Mouse (Mus musculus) midbrain, embryonic 12.5 days (tissue): ENCODE measurements around the gene Snrpb. TPM values are rescaled to one million over a fixed set of nuclear protein-coding genes. Genes with fewer than 3 reads are reported as not detected.

Experiments
- ATAC-seq: fragments of 200-750 bp; cut with Nextera tagmentation; 2 replicates; pipeline ENCODE4 v1.8.0; 2017; ENCODE audit warnings: low read depth, moderate TSS enrichment, moderate library complexity; ENCODE audit not compliant: low FRiP score
- H3K27ac ChIP-seq: fragments of 300-500 bp; sonication (generic); replicated peaks from 2 replicates; pipeline ENCODE4 v1.5.1; 2016; ENCODE audit warnings: mild to moderate bottlenecking
- H3K27me3 ChIP-seq: fragments of 300-500 bp; sonication (generic); 2 replicates; pipeline ENCODE4 v1.6.1; 2016; ENCODE audit warnings: mild to moderate bottlenecking
- H3K36me3 ChIP-seq: fragments of 300-500 bp; sonication (generic); 2 replicates; pipeline ENCODE4 v1.6.1; 2016
- H3K4me1 ChIP-seq: fragments of 300-500 bp; sonication (generic); 2 replicates; pipeline ENCODE4 v1.6.1; 2016
- H3K4me2 ChIP-seq: fragments of 300-500 bp; sonication (generic); replicated peaks from 2 replicates; pipeline ENCODE4 v1.6.1; 2016; ENCODE audit warnings: mild to moderate bottlenecking, moderate library complexity
- H3K4me3 ChIP-seq: fragments of 300-500 bp; sonication (generic); 2 replicates; pipeline ENCODE4 v1.5.1; 2016; ENCODE audit warnings: mild to moderate bottlenecking
- H3K9ac ChIP-seq: fragments of 300-500 bp; sonication (generic); replicated peaks from 2 replicates; pipeline ENCODE4 v1.6.1; 2016; ENCODE audit warnings: mild to moderate bottlenecking, moderate library complexity
- H3K9me3 ChIP-seq: fragments of 300-500 bp; sonication (generic); 2 replicates; pipeline ENCODE4 v1.6.1; 2016; ENCODE audit warnings: mild to moderate bottlenecking
- WGBS: fragments of 180-500 bp; shearing (Covaris S2); methylation state at CpG from one replicate; pipeline ENCODE4 v1.1.7; 2016; 5-methylcytosine and 5-hydroxymethylcytosine counted together
- polyA plus RNA-seq: library from polyadenylated mRNA; unstranded; fragments of >200 nt; fragmentation: Nextera tagmentation; extraction: Ambion mirVana; gene quantifications from 2 replicates; pipeline ENCODE4 v1.2.1, GENCODE M21; 2016

Gene Snrpb
- polyA plus RNA-seq, result 547 and 600 TPM in 2 replicates

DNA sequence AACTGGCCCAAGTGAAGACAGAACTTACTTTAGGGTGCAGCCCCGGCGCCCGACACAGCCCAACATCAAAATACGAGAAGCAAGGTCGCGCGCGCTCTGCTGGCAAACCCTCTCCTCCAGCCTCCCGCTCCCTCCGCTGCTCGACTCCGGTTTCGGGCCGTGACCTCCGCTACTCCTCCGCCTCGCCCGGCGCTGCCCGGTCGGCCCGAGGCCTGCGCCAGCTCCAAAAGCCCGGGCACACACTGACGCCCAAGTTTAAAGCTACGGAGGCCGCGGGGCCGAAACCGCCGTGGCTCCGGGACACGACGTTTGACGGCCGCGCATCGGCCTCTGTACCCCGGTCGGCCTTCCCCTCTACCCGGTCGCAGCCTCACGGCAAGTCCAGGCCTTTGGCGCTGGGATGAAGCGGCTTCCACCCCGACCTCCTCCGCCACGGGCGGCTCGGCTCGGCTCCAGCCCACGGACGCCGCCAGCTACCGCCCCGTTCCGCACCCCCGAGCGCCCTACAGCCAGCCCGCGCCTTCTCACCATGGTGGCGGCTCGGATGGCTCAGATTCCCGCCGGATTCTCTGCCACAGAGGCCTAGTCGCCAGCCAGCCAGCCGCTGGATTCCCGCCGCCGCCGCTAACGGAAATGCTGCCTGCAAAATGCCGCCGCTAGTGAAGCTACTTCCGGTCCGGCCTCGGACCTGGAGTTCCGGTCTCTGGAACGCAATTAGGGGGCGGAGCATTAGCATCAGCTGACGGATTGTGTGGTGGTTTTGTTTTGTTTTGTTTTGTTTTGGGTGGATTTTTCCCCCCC, at the start of gene Snrpb:
Gene Snrpb (minus strand): TSS at position 698 of the 801 bp plus-strand sequence.
- Histone ChIP-seq H3K9me3 (no peaks in the 10 kb centered on the region), H3K27ac (peak within 1 kb of the TSS; percentile 97), H3K36me3 (peaks cover 31% of the 10 kb centered on the region), H3K27me3 (no peaks in the 10 kb centered on the region), H3K9ac (peak within 1 kb of the TSS; percentile 100), H3K4me1 (peaks cover 19% of the 10 kb centered on the region), H3K4me3 (peak within 1 kb of the TSS; percentile 100), H3K4me2 (peak within 1 kb of the TSS; percentile 80)
- under 1% methylated on average over 81 of the region's 81 CpGs for WGBS
- peak; percentile 91 for ATAC-seq

DNA sequence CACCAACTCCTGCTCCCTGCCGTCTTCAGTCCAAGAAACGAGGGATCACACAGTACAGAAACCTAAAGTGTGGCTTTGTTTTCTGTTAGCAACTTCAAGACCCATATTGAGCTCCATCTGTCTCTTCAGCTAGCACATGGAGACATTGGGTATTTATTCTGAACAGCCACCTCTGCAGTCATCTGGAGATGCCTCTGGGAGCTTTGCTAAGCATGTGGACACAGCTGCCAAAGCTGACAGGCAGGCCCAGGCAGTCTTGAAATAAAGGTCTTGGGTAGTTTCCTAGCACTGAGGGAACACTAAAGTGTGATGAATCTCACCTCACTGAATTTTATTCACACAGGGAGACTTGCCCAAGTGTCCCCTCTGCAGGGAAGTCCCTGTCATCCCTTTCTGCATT, 32.4 kb upstream of the Snrpb start:
- H3K9me3 ChIP-seq, result no peaks in the 10 kb centered on the region
- H3K4me3 ChIP-seq, result no peak overlapping the region
- no peak overlapping the region for H3K27ac ChIP-seq
- no peak for ATAC-seq
- WGBS, result 76% methylated on average over 2 of the region's 2 CpGs
- H3K9ac ChIP-seq, result no peak overlapping the region
- H3K36me3 ChIP-seq, result no peaks in the 10 kb centered on the region
- no peaks in the 10 kb centered on the region for H3K4me1 ChIP-seq
- H3K4me2 ChIP-seq, result no peak overlapping the region
- H3K27me3 ChIP-seq, result no peaks in the 10 kb centered on the region

- Histone ChIP-seq H3K9me3 (no peaks in the 10 kb centered on the region), H3K4me1 (no peaks in the 10 kb centered on the region), H3K27ac (no peak overlapping the region), H3K36me3 (no peaks in the 10 kb centered on the region), H3K4me3 (no peak overlapping the region), H3K27me3 (no peaks in the 10 kb centered on the region), H3K9ac (no peak overlapping the region), H3K4me2 (no peak overlapping the region)
- ATAC-seq, result no peak
- WGBS, result 93% methylated on average over 3 of the region's 3 CpGs
Measured at GRCm38 (mm10) chr2:130209636-130210035, 30.4 kb upstream of the Snrpb start.

- Histone ChIP-seq H3K9me3 (no peaks in the 10 kb centered on the region), H3K36me3 (no peaks in the 10 kb centered on the region), H3K27ac (no peak overlapping the region), H3K4me2 (no peak overlapping the region), H3K4me3 (no peak overlapping the region), H3K4me1 (no peaks in the 10 kb centered on the region), H3K27me3 (no peaks in the 10 kb centered on the region), H3K9ac (no peak overlapping the region)
- no peak for ATAC-seq
- 90% methylated on average over 3 of the region's 3 CpGs for WGBS
Measured at GRCm38 (mm10) chr2:130207996-130208395, 28.8 kb upstream of the Snrpb start.

- H3K9ac ChIP-seq, result no peak overlapping the region
- WGBS, result 76% methylated on average over 2 of the region's 2 CpGs
- H3K4me2 ChIP-seq, result no peak overlapping the region
- H3K27me3 ChIP-seq, result no peaks in the 10 kb centered on the region
- H3K4me3 ChIP-seq, result no peak overlapping the region
- ATAC-seq, result no peak
- H3K27ac ChIP-seq, result no peak overlapping the region
- H3K4me1 ChIP-seq, result no peaks in the 10 kb centered on the region
- no peaks in the 10 kb centered on the region for H3K9me3 ChIP-seq
- H3K36me3 ChIP-seq, result no peaks in the 10 kb centered on the region
Measured at GRCm38 (mm10) chr2:130207376-130207775, 28.2 kb upstream of the Snrpb start.

DNA sequence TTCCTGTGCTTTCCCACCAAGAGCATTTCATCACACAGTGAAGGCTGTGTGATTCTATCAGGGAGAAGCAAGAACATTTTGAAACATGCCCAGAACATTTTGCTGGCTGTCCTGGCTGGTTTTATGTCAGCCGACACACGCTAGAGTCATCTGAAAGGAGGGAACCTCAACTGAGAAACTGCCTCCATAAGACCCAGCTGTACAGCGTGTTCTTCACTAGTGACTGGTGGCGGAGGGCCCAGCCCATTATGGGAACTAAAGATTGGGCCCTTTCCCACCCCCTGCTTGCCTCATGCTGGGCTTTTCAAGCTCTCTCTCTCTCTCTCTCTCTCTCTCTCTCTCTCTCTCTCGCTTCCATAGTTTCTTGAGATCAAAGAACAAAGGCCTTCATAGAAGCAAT, 21.8 kb upstream of the Snrpb start:
- H3K36me3 ChIP-seq, result no peaks in the 10 kb centered on the region
- 70% methylated on average over 5 of the region's 5 CpGs for WGBS
- H3K4me1 ChIP-seq, result no peaks in the 10 kb centered on the region
- no peaks in the 10 kb centered on the region for H3K9me3 ChIP-seq
- no peak overlapping the region for H3K4me3 ChIP-seq
- H3K27me3 ChIP-seq, result no peaks in the 10 kb centered on the region
- H3K4me2 ChIP-seq, result no peak overlapping the region
- H3K9ac ChIP-seq, result no peak overlapping the region
- H3K27ac ChIP-seq, result no peak overlapping the region
- ATAC-seq, result no peak

DNA sequence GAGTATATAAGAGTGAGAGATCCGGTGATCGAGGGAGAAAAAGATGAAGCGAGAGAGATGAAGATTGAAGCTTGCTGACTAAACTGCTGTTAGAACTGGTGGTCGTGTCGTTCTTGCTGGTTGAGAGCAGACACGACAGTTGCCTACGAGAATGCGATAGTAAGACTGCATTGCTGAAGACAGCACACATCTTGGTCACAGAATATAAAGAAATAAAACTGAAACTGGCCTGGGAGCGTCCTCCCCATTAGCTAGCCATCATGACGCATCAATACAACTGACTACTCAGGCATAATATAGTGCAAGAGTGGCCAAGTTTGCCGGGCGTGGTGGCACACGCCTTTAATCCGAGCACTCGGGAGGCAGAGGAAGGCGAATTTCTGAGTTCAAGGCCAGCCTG, 15.7 kb upstream of the Snrpb start, which contains the start of gene Tmc2:
Gene Tmc2 (plus strand): TSS at position 301 of the 400 bp plus-strand sequence.
- ATAC-seq, result no peak
- 92% methylated on average over 16 of the region's 16 CpGs for WGBS
- H3K36me3 ChIP-seq, result no peaks in the 10 kb centered on the region
- H3K4me1 ChIP-seq, result no peaks in the 10 kb centered on the region
- H3K27ac ChIP-seq, result no peak within 1 kb of the TSS
- H3K9ac ChIP-seq, result no peak within 1 kb of the TSS
- no peaks in the 10 kb centered on the region for H3K9me3 ChIP-seq
- H3K4me3 ChIP-seq, result no peak within 1 kb of the TSS
- no peak within 1 kb of the TSS for H3K4me2 ChIP-seq
- H3K27me3 ChIP-seq, result no peaks in the 10 kb centered on the region

- Histone ChIP-seq H3K9me3 (no peaks in the 10 kb centered on the region; the same call in 1 of the 2 replicates), H3K4me2 (no peak overlapping the region), H3K36me3 (no peaks in the 10 kb centered on the region), H3K27me3 (no peaks in the 10 kb centered on the region), H3K27ac (no peak overlapping the region), H3K4me1 (no peaks in the 10 kb centered on the region), H3K4me3 (no peak overlapping the region), H3K9ac (no peak overlapping the region)
- 92% methylated on average over 12 of the region's 12 CpGs for WGBS
- ATAC-seq, result no peak
Measured at GRCm38 (mm10) chr2:130188391-130188790, 9.2 kb upstream of the Snrpb start.

DNA sequence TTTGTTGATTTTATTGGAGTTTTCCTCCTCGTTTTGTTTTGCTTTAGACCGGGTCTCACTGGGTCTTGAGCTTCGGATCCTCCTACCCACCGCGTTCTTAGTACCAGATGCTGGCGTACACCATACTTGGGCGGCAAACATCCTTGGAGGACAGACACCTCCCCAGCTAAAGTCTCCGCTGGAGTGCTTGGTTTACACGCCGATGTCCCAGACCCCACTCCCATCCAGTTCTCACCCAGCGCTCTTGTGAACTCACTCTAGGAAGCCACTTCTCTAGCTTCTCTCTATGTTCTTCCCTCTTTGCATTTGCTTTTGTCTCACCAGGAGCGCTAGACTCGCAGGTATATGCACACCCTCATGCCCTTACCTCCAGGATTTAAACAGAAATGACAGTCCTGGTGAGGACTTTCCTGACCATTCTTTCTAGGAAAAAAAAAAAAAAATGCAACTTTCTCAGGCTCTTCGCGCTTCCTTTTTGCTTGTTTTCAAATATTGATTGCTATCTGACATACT, 360 bp upstream of the Snrpb start:
- WGBS, result 1% methylated on average over 15 of the region's 15 CpGs
- H3K27me3 ChIP-seq, result no peaks in the 10 kb centered on the region
- ATAC-seq, result peak; percentile 84

GRCm38 (mm10) chr2:130178381-130178705, 860 bp downstream of the Snrpb start:
- Histone ChIP-seq H3K9me3 (no peaks in the 10 kb centered on the region), H3K4me1 (peaks cover 19% of the 10 kb centered on the region), H3K9ac (peak overlapping the region; percentile 100), H3K27me3 (no peaks in the 10 kb centered on the region), H3K4me2 (peak overlapping the region; percentile 80), H3K27ac (peak overlapping the region; percentile 97), H3K4me3 (peak overlapping the region; percentile 100), H3K36me3 (peaks cover 37% of the 10 kb centered on the region)
- ATAC-seq, result no peak
- 1% methylated on average over 11 of the region's 11 CpGs for WGBS

More for the DNA sequence above, 360 bp upstream of the Snrpb start:
- H3K4me1 ChIP-seq, result peaks cover 19% of the 10 kb centered on the region
- peak overlapping the region; percentile 80 for H3K4me2 ChIP-seq
- H3K36me3 ChIP-seq, result peaks cover 25% of the 10 kb centered on the region
- H3K4me3 ChIP-seq, result peak overlapping the region; percentile 100
- peak overlapping the region; percentile 69 for H3K9ac ChIP-seq
- H3K27ac ChIP-seq, result peak overlapping the region; percentile 66
- H3K9me3 ChIP-seq, result no peaks in the 10 kb centered on the region

- peak overlapping the region; percentile 80 for H3K4me2 ChIP-seq
- H3K27me3 ChIP-seq, result no peaks in the 10 kb centered on the region
- peak overlapping the region; percentile 100; the same call in 1 of the 2 replicates for H3K4me3 ChIP-seq
- H3K27ac ChIP-seq, result no peak overlapping the region
- no peaks in the 10 kb centered on the region for H3K9me3 ChIP-seq
- H3K4me1 ChIP-seq, result peaks cover 19% of the 10 kb centered on the region
- H3K36me3 ChIP-seq, result peaks cover 52% of the 10 kb centered on the region
- ATAC-seq, result no peak
- peak overlapping the region; percentile 100; the same call in 1 of the 2 replicates for H3K9ac ChIP-seq
- WGBS, result 79% methylated on average over 8 of the region's 8 CpGs
Measured at GRCm38 (mm10) chr2:130176820-130177219, 2.4 kb downstream of the Snrpb start.

- Histone ChIP-seq H3K9me3 (no peaks in the 10 kb centered on the region), H3K9ac (no peak overlapping the region), H3K27ac (no peak overlapping the region), H3K4me1 (peaks cover 5% of the 10 kb centered on the region), H3K27me3 (no peaks in the 10 kb centered on the region), H3K4me3 (no peak overlapping the region), H3K4me2 (no peak overlapping the region), H3K36me3 (peaks cover 75% of the 10 kb centered on the region)
- no peak for ATAC-seq
- 85% methylated on average over 2 of the region's 2 CpGs for WGBS
Measured at GRCm38 (mm10) chr2:130171674-130172073, 7.5 kb downstream of the Snrpb start.
